Mouse (Mus musculus): ENCODE data around the gene Slc25a22. TPM values are rescaled to one million over a fixed set of nuclear protein-coding genes. Genes with fewer than 3 reads are reported as not detected.

The Slc25a22 gene
- polyA plus RNA-seq, 1 experiment, result 488 TPM

- Histone ChIP-seq H3K27ac (ENCODE audit: insufficient read depth, low read depth, low read length) (peak overlapping the region; percentile 91), H3K27me3 (ENCODE audit: control insufficient read depth, insufficient read depth, low read length) (no peaks in the 10 kb centered on the region)
Measured at GRCm38 (mm10) chr7:141418970-141419369, 18.7 kb downstream of the Slc25a22 start.

GRCm38 (mm10) chr7:141417731-141418681 lies 19.7 kb downstream of the Slc25a22 start:
- H3K4me1 ChIP-seq (ENCODE audit: control insufficient read depth, insufficient read depth, insufficient read length, low read length), result peaks cover 18% of the 10 kb centered on the region; the same call in 1 of the 2 replicates
- H3K36me3 ChIP-seq (ENCODE audit: control insufficient read depth, insufficient read depth, low read length), result no peaks in the 10 kb centered on the region
- H3K27ac ChIP-seq (ENCODE audit: insufficient read depth, low read depth, low read length), result peak overlapping the region; percentile 91
- TF ChIP-seq POLR2A (IDR thresholded peaks at IDR 0.05; ENCODE audit: low read depth, low read length) (no peak), CTCF (IDR thresholded peaks at IDR 0.05; ENCODE audit: extremely low read depth, insufficient read length, insufficient replicate concordance, low read depth, low read length) (peak; percentile 24; the same call in 1 of the 2 replicates)
- H3K4me3 ChIP-seq (ENCODE audit: low read depth, low read length), result no peak overlapping the region
- no peaks in the 10 kb centered on the region for H3K27me3 ChIP-seq (ENCODE audit: control insufficient read depth, insufficient read depth, low read length)
- 84% methylated on average over 8 of the region's 8 CpGs for WGBS

More at GRCm38 (mm10) chr7:141418970-141419369, 18.7 kb downstream of the Slc25a22 start:
- no peaks in the 10 kb centered on the region for H3K36me3 ChIP-seq (ENCODE audit: control insufficient read depth, insufficient read depth, low read length)
- H3K4me3 ChIP-seq (ENCODE audit: low read depth, low read length), result no peak overlapping the region
- peaks cover 18% of the 10 kb centered on the region; the same call in 1 of the 2 replicates for H3K4me1 ChIP-seq (ENCODE audit: control insufficient read depth, insufficient read depth, insufficient read length, low read length)
- 17% methylated on average over 7 of the region's 7 CpGs for WGBS
- no peak for TF ChIP-seq POLR2A (IDR thresholded peaks at IDR 0.05; ENCODE audit: low read depth, low read length)
- TF ChIP-seq CTCF (IDR thresholded peaks at IDR 0.05; ENCODE audit: extremely low read depth, insufficient read length, insufficient replicate concordance, low read depth, low read length), result no peak

- 0 out of 2 replicates have a peak overlapping the region, but pooled peaks have one; percentile 1 for H3K27ac ChIP-seq (ENCODE audit: insufficient read depth, low read depth, low read length)
- TF ChIP-seq POLR2A (IDR thresholded peaks at IDR 0.05; ENCODE audit: low read depth, low read length) (no peak), CTCF (IDR thresholded peaks at IDR 0.05; ENCODE audit: extremely low read depth, insufficient read length, insufficient replicate concordance, low read depth, low read length) (no peak)
- 0 out of 2 replicates have a peak, but pooled peaks cover 2% of the 10 kb centered on the region for H3K36me3 ChIP-seq (ENCODE audit: control insufficient read depth, insufficient read depth, low read length)
- no peaks in the 10 kb centered on the region for H3K27me3 ChIP-seq (ENCODE audit: control insufficient read depth, insufficient read depth, low read length)
- H3K4me3 ChIP-seq (ENCODE audit: low read depth, low read length), result no peak overlapping the region
- 84% methylated on average over 6 of the region's 6 CpGs for WGBS
- peaks cover 18% of the 10 kb centered on the region; the same call in 1 of the 2 replicates for H3K4me1 ChIP-seq (ENCODE audit: control insufficient read depth, insufficient read depth, insufficient read length, low read length)
Measured at GRCm38 (mm10) chr7:141416144-141416841, 21.4 kb downstream of the Slc25a22 start.

- peak within 1 kb of the TSS; percentile 96 for H3K27ac ChIP-seq (ENCODE audit: insufficient read depth, low read depth, low read length)
- H3K4me1 ChIP-seq (ENCODE audit: control insufficient read depth, insufficient read depth, insufficient read length, low read length), result peaks cover 18% of the 10 kb centered on the region
- no peaks in the 10 kb centered on the region for H3K27me3 ChIP-seq (ENCODE audit: control insufficient read depth, insufficient read depth, low read length)
- peaks cover 5% of the 10 kb centered on the region for H3K36me3 ChIP-seq (ENCODE audit: control insufficient read depth, insufficient read depth, low read length)
- TF ChIP-seq POLR2A (IDR thresholded peaks at IDR 0.05; ENCODE audit: low read depth, low read length) (peak; percentile 86), CTCF (IDR thresholded peaks at IDR 0.05; ENCODE audit: extremely low read depth, insufficient read length, insufficient replicate concordance, low read depth, low read length) (no peak)
- H3K4me3 ChIP-seq (ENCODE audit: low read depth, low read length), result peak within 1 kb of the TSS; percentile 92
- 1% methylated on average over 56 of the region's 56 CpGs for WGBS
Measured at GRCm38 (mm10) chr7:141413809-141414584, 23.7 kb downstream of the Slc25a22 start, which contains the start of gene Gatd1. TSS of gene Gatd1 (minus strand) at chr7:141414136.

GRCm38 (mm10) chr7:141413331-141413730 lies 24.4 kb downstream of the Slc25a22 start:
- H3K4me1 ChIP-seq (ENCODE audit: control insufficient read depth, insufficient read depth, insufficient read length, low read length), result peaks cover 15% of the 10 kb centered on the region
- 4% methylated on average over 16 of the region's 16 CpGs for WGBS
- peaks cover 5% of the 10 kb centered on the region for H3K36me3 ChIP-seq (ENCODE audit: control insufficient read depth, insufficient read depth, low read length)
- no peak for TF ChIP-seq POLR2A (IDR thresholded peaks at IDR 0.05; ENCODE audit: low read depth, low read length)
- no peak for TF ChIP-seq CTCF (IDR thresholded peaks at IDR 0.05; ENCODE audit: extremely low read depth, insufficient read length, insufficient replicate concordance, low read depth, low read length)
- no peaks in the 10 kb centered on the region for H3K27me3 ChIP-seq (ENCODE audit: control insufficient read depth, insufficient read depth, low read length)
- peak overlapping the region; percentile 75 for H3K4me3 ChIP-seq (ENCODE audit: low read depth, low read length)
- H3K27ac ChIP-seq (ENCODE audit: insufficient read depth, low read depth, low read length), result peak overlapping the region; percentile 69

- Histone ChIP-seq H3K4me1 (ENCODE audit: control insufficient read depth, insufficient read depth, insufficient read length, low read length) (peaks cover 11% of the 10 kb centered on the region), H3K27me3 (ENCODE audit: control insufficient read depth, insufficient read depth, low read length) (no peaks in the 10 kb centered on the region), H3K36me3 (ENCODE audit: control insufficient read depth, insufficient read depth, low read length) (peaks cover 7% of the 10 kb centered on the region), H3K4me3 (ENCODE audit: low read depth, low read length) (no peak overlapping the region), H3K27ac (ENCODE audit: insufficient read depth, low read depth, low read length) (no peak overlapping the region)
- WGBS, result 100% methylated on average over 1 of the region's 1 CpGs
- TF ChIP-seq CTCF (IDR thresholded peaks at IDR 0.05; ENCODE audit: extremely low read depth, insufficient read length, insufficient replicate concordance, low read depth, low read length) (no peak), POLR2A (IDR thresholded peaks at IDR 0.05; ENCODE audit: low read depth, low read length) (no peak)
Measured at GRCm38 (mm10) chr7:141411667-141412066, 26.0 kb downstream of the Slc25a22 start.

Measured in small intestine, adult 2 months (tissue).